Mouse (Mus musculus): ENCODE measurements around the gene Trim56. TPM values are rescaled to one million over a fixed set of nuclear protein-coding genes. Genes with fewer than 3 reads are reported as not detected.

Gene Trim56
- polyA plus RNA-seq, 1 experiment from 2014 or later = 11.1 TPM

GRCm38 (mm10) chr5:137091560-137091959 lies 24.4 kb downstream of the Trim56 start:
- 32% methylated on average over 6 of the region's 6 CpGs for WGBS (ENCODE audit: insufficient replicate concordance)
- peak overlapping the region; percentile 7; the same call in 1 of the 2 replicates for H3K27ac ChIP-seq (replicated peaks)
- H3K4me1 ChIP-seq (replicated peaks) = peaks cover 14% of the 10 kb centered on the region
- H3K9ac ChIP-seq = no peak overlapping the region
- no peak overlapping the region for H3K4me2 ChIP-seq
- H3K36me3 ChIP-seq (replicated peaks) = no peaks in the 10 kb centered on the region
- no peak overlapping the region for H3K4me3 ChIP-seq (replicated peaks)
- no peaks in the 10 kb centered on the region for H3K9me3 ChIP-seq (replicated peaks)
- no peaks in the 10 kb centered on the region for H3K27me3 ChIP-seq
- ATAC-seq (ENCODE audit: insufficient read depth) = no peak

GRCm38 (mm10) chr5:137090870-137091269 lies 25.1 kb downstream of the Trim56 start:
- Histone ChIP-seq H3K9ac (no peak overlapping the region), H3K27ac (replicated peaks) (no peak overlapping the region), H3K4me2 (no peak overlapping the region), H3K9me3 (replicated peaks) (no peaks in the 10 kb centered on the region), H3K4me3 (replicated peaks) (no peak overlapping the region), H3K27me3 (no peaks in the 10 kb centered on the region), H3K4me1 (replicated peaks) (peaks cover 14% of the 10 kb centered on the region), H3K36me3 (replicated peaks) (no peaks in the 10 kb centered on the region)
- ATAC-seq (ENCODE audit: insufficient read depth) = no peak
- WGBS (ENCODE audit: insufficient replicate concordance) = 62% methylated on average over 10 of the region's 10 CpGs

DNA sequence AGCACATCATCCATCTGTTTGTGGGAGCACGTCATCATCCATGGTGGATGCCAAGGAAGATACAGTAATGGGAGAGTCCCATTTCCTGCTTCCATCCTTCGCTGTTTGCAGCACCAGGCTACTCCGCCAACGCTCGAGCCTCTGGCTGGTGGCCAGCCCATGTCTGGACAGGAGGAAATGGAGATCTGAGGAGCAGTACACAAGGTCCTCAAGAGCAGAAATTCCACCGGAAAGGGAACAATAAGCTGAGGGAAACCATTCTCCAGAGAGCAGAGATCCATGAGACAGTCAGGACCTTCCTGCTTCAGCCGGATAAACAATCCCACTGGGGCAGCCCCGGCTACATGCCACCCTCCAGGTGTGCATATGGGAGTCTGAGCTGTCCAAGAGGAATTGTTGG lies 28.6 kb downstream of the Trim56 start:
- H3K4me3 ChIP-seq (replicated peaks) = no peak overlapping the region
- H3K4me2 ChIP-seq = no peak overlapping the region
- H3K9me3 ChIP-seq (replicated peaks) = no peaks in the 10 kb centered on the region
- 74% methylated on average over 8 of the region's 8 CpGs for WGBS (ENCODE audit: insufficient replicate concordance)
- no peaks in the 10 kb centered on the region for H3K36me3 ChIP-seq (replicated peaks)
- peaks cover 27% of the 10 kb centered on the region for H3K4me1 ChIP-seq (replicated peaks)
- H3K9ac ChIP-seq = no peak overlapping the region
- no peaks in the 10 kb centered on the region for H3K27me3 ChIP-seq
- no peak for ATAC-seq (ENCODE audit: insufficient read depth)
- no peak overlapping the region for H3K27ac ChIP-seq (replicated peaks)

- H3K27ac ChIP-seq (replicated peaks) = peak overlapping the region; percentile 59
Measured at GRCm38 (mm10) chr5:137085731-137086130, 30.3 kb downstream of the Trim56 start.

DNA sequence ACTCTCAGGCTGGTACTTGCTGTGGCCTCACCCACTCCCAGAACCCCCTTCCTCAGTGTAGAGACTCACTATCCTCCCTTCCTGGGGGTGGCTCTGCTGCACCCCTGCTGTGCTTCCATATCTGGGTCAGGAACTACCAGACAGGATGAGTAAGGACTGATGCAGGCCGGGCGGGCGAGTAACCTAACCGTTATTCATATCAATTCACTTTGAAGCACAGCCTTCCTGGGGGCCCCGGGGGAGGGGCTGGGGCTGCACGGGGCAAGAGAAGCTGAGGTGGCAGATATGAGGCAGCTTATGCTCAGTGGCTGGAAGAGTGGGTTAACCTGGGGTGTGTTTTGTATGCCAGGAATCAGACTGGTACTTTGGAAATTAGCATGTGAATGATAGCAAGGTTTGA lies 31.0 kb downstream of the Trim56 start:
- no peak overlapping the region for H3K9ac ChIP-seq
- ATAC-seq (ENCODE audit: insufficient read depth) = peak; percentile 89
- 11% methylated on average over 6 of the region's 6 CpGs for WGBS (ENCODE audit: insufficient replicate concordance)

More at GRCm38 (mm10) chr5:137085731-137086130, 30.3 kb downstream of the Trim56 start:
- H3K4me3 ChIP-seq (replicated peaks) = no peak overlapping the region
- no peak for ATAC-seq (ENCODE audit: insufficient read depth)
- no peak overlapping the region for H3K9ac ChIP-seq
- no peak overlapping the region for H3K4me2 ChIP-seq
- H3K9me3 ChIP-seq (replicated peaks) = no peaks in the 10 kb centered on the region
- H3K27me3 ChIP-seq = no peaks in the 10 kb centered on the region
- no peaks in the 10 kb centered on the region for H3K36me3 ChIP-seq (replicated peaks)
- H3K4me1 ChIP-seq (replicated peaks) = peaks cover 18% of the 10 kb centered on the region
- WGBS (ENCODE audit: insufficient replicate concordance) = 77% methylated on average over 3 of the region's 3 CpGs

DNA sequence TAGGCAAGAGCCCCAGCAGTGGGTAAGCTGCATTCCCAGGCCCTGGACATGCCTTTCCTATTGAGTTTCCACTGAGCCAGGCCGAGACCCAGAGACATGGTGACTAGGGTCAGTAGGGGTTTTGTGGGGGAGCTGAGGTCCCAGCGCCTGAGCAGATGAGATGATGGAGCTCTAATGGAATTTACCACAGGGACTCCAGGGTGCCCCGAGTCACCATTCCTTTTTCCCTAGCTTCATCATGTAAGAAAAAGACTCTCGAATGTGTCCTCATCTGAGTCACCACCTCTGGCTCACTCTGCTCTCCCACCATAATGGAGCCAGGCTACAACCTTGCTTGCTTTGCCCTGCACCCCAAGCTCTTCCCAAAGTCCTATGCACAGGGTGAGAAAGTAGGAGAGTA lies 33.0 kb downstream of the Trim56 start:
- no peaks in the 10 kb centered on the region for H3K36me3 ChIP-seq (replicated peaks)
- H3K4me2 ChIP-seq = no peak overlapping the region
- no peak overlapping the region for H3K9ac ChIP-seq
- H3K27me3 ChIP-seq = no peaks in the 10 kb centered on the region
- WGBS (ENCODE audit: insufficient replicate concordance) = 74% methylated on average over 4 of the region's 4 CpGs
- H3K9me3 ChIP-seq (replicated peaks) = no peaks in the 10 kb centered on the region
- no peak overlapping the region for H3K4me3 ChIP-seq (replicated peaks)
- H3K4me1 ChIP-seq (replicated peaks) = peaks cover 21% of the 10 kb centered on the region
- ATAC-seq (ENCODE audit: insufficient read depth) = no peak
- no peak overlapping the region for H3K27ac ChIP-seq (replicated peaks)

More for the DNA sequence above, 31.0 kb downstream of the Trim56 start:
- peak overlapping the region; percentile 59 for H3K27ac ChIP-seq (replicated peaks)
- no peak overlapping the region for H3K4me3 ChIP-seq (replicated peaks)
- H3K27me3 ChIP-seq = no peaks in the 10 kb centered on the region
- H3K9me3 ChIP-seq (replicated peaks) = no peaks in the 10 kb centered on the region
- no peaks in the 10 kb centered on the region for H3K36me3 ChIP-seq (replicated peaks)
- H3K4me1 ChIP-seq (replicated peaks) = peaks cover 18% of the 10 kb centered on the region
- H3K4me2 ChIP-seq = peak overlapping the region; percentile 15; the same call in 1 of the 2 replicates

DNA sequence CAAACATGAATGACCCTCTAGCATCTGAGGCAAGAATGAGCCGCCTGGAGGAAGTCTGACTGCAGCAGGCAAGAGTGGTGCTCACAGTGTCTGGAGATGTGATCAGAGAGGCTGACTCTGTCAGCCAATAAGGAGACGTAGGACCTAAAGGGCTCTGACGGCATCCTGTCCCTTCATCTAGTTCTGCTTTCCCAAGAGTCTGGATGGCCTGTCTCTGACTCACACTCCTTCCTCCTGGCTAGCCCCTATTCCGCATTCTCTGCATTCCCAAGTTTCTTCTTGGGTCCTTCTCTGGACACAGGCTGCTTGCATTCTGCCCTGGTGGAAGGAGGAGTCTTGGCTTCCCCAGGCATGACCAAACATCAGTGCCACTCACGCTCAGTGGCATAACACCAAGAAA lies 36.2 kb downstream of the Trim56 start:
- 37% methylated on average over 5 of the region's 5 CpGs for WGBS (ENCODE audit: insufficient replicate concordance)
- H3K9me3 ChIP-seq (replicated peaks) = no peaks in the 10 kb centered on the region
- H3K27me3 ChIP-seq = no peaks in the 10 kb centered on the region
- peaks cover 25% of the 10 kb centered on the region for H3K4me1 ChIP-seq (replicated peaks)
- H3K27ac ChIP-seq (replicated peaks) = no peak overlapping the region
- no peak overlapping the region for H3K9ac ChIP-seq
- H3K4me3 ChIP-seq (replicated peaks) = no peak overlapping the region
- no peak overlapping the region for H3K4me2 ChIP-seq
- no peak for ATAC-seq (ENCODE audit: insufficient read depth)
- H3K36me3 ChIP-seq (replicated peaks) = no peaks in the 10 kb centered on the region

- no peak for ATAC-seq (ENCODE audit: insufficient read depth)
- H3K4me1 ChIP-seq (replicated peaks) = peaks cover 18% of the 10 kb centered on the region
- H3K4me2 ChIP-seq = no peak overlapping the region
- no peaks in the 10 kb centered on the region for H3K9me3 ChIP-seq (replicated peaks)
- 55% methylated on average over 6 of the region's 6 CpGs for WGBS (ENCODE audit: insufficient replicate concordance)
- H3K4me3 ChIP-seq (replicated peaks) = no peak overlapping the region
- no peaks in the 10 kb centered on the region for H3K36me3 ChIP-seq (replicated peaks)
- H3K9ac ChIP-seq = no peak overlapping the region
- no peaks in the 10 kb centered on the region for H3K27me3 ChIP-seq
- H3K27ac ChIP-seq (replicated peaks) = no peak overlapping the region
Measured at GRCm38 (mm10) chr5:137078616-137079015, 37.4 kb downstream of the Trim56 start.

- Histone ChIP-seq H3K27ac (replicated peaks) (no peak overlapping the region), H3K4me1 (replicated peaks) (peaks cover 18% of the 10 kb centered on the region), H3K4me3 (replicated peaks) (no peak overlapping the region), H3K9me3 (replicated peaks) (no peaks in the 10 kb centered on the region), H3K4me2 (no peak overlapping the region), H3K9ac (no peak overlapping the region), H3K27me3 (no peaks in the 10 kb centered on the region), H3K36me3 (replicated peaks) (no peaks in the 10 kb centered on the region)
- 63% methylated on average over 14 of the region's 14 CpGs for WGBS (ENCODE audit: insufficient replicate concordance)
- no peak for ATAC-seq (ENCODE audit: insufficient read depth)
Measured at GRCm38 (mm10) chr5:137078041-137078440, 38.0 kb downstream of the Trim56 start.

GRCm38 (mm10) chr5:137077187-137077586 lies 38.8 kb downstream of the Trim56 start:
- peaks cover 26% of the 10 kb centered on the region for H3K4me1 ChIP-seq (replicated peaks)
- H3K27ac ChIP-seq (replicated peaks) = no peak overlapping the region
- no peaks in the 10 kb centered on the region for H3K27me3 ChIP-seq

GRCm38 (mm10) chr5:137076191-137076930 lies 39.6 kb downstream of the Trim56 start:
- no peak for ATAC-seq (ENCODE audit: insufficient read depth)
- H3K27me3 ChIP-seq = peaks cover 5% of the 10 kb centered on the region; the same call in 1 of the 2 replicates
- 21% methylated on average over 12 of the region's 12 CpGs for WGBS (ENCODE audit: insufficient replicate concordance)
- no peaks in the 10 kb centered on the region for H3K36me3 ChIP-seq (replicated peaks)
- no peaks in the 10 kb centered on the region for H3K9me3 ChIP-seq (replicated peaks)
- no peak overlapping the region for H3K9ac ChIP-seq
- H3K4me2 ChIP-seq = no peak overlapping the region
- no peak overlapping the region for H3K4me3 ChIP-seq (replicated peaks)
- H3K27ac ChIP-seq (replicated peaks) = no peak overlapping the region
- H3K4me1 ChIP-seq (replicated peaks) = peaks cover 31% of the 10 kb centered on the region

More at GRCm38 (mm10) chr5:137077187-137077586, 38.8 kb downstream of the Trim56 start:
- no peak overlapping the region for H3K4me3 ChIP-seq (replicated peaks)
- ATAC-seq (ENCODE audit: insufficient read depth) = no peak
- no peak overlapping the region for H3K4me2 ChIP-seq
- H3K9ac ChIP-seq = no peak overlapping the region
- H3K36me3 ChIP-seq (replicated peaks) = no peaks in the 10 kb centered on the region
- no peaks in the 10 kb centered on the region for H3K9me3 ChIP-seq (replicated peaks)
- 80% methylated on average over 7 of the region's 7 CpGs for WGBS (ENCODE audit: insufficient replicate concordance)
